Mouse (Mus musculus) midbrain, embryonic 14.5 days (tissue): Measurements from ENCODE around the gene Zdhhc18. TPM values are rescaled to one million over a fixed set of nuclear protein-coding genes. Genes with fewer than 3 reads are reported as not detected.

Experiments used
- ATAC-seq: fragments of 200-750 bp; cut with Nextera tagmentation; 2 replicates; pipeline ENCODE4 v1.8.0; 2017; ENCODE audit warnings: moderate number of reproducible peaks, moderate library complexity; ENCODE audit not compliant: low FRiP score, low TSS enrichment
- DNase-seq: peaks from one replicate; pipeline ENCODE4 v3.0.0-alpha.2; 2015
- H3K27ac ChIP-seq: fragments of 300-500 bp; sonication (generic); replicated peaks from 2 replicates; pipeline ENCODE4 v1.5.1; 2014; ENCODE audit warnings: mild to moderate bottlenecking, low read depth, low read length, moderate library complexity
- H3K27me3 ChIP-seq: fragments of 300-500 bp; sonication (generic); 2 replicates; pipeline ENCODE4 v1.6.1; 2014; ENCODE audit warnings: low read length, control low read depth, mixed read lengths; ENCODE audit not compliant: control insufficient read depth, insufficient read depth
- H3K36me3 ChIP-seq: fragments of 300-500 bp; sonication (generic); 2 replicates; pipeline ENCODE4 v1.6.1; 2014; ENCODE audit warnings: low read length, control low read depth; ENCODE audit not compliant: control insufficient read depth, insufficient read depth
- H3K4me1 ChIP-seq: fragments of 300-500 bp; sonication (generic); 2 replicates; pipeline ENCODE4 v1.6.1; 2014; ENCODE audit warnings: mild to moderate bottlenecking, antibody characterized with exemption, low read length, control low read depth; ENCODE audit not compliant: control insufficient read depth, insufficient read depth
- H3K4me2 ChIP-seq: fragments of 300-500 bp; sonication (generic); 2 replicates; pipeline ENCODE4 v1.6.1; 2014; ENCODE audit warnings: mild to moderate bottlenecking, low read length, moderate library complexity
- H3K4me3 ChIP-seq: fragments of 300-500 bp; sonication (generic); replicated peaks from 2 replicates; pipeline ENCODE4 v1.5.1; 2014; ENCODE audit warnings: low read depth, low read length
- H3K9ac ChIP-seq: fragments of 300-500 bp; sonication (generic); replicated peaks from 2 replicates; pipeline ENCODE4 v1.6.1; 2014; ENCODE audit warnings: mild to moderate bottlenecking, low read length, moderate library complexity
- H3K9me3 ChIP-seq: fragments of 300-500 bp; sonication (generic); 2 replicates; pipeline ENCODE4 v1.6.1; 2016; ENCODE audit warnings: low read length, control low read depth, mixed read lengths; ENCODE audit not compliant: control insufficient read depth
- WGBS: fragments of 180-500 bp; shearing (Covaris S2); extraction: QIAGEN DNeasy Blood & Tissue Kit; methylation state at CpG from one replicate; pipeline ENCODE4 v1.1.7; 2014; 5-methylcytosine and 5-hydroxymethylcytosine counted together
- polyA plus RNA-seq: library from polyadenylated mRNA; unstranded; fragments of >200 nt; fragmentation: Nextera tagmentation; extraction: Ambion mirVana; gene quantifications from 2 replicates; pipeline ENCODE4 v1.2.1, GENCODE M21; 2014

Zdhhc18 gene
- polyA plus RNA-seq, 1 experiment from 2014 or later: 3.8 TPM

- H3K4me3 ChIP-seq: peak overlapping the region; percentile 92
- H3K27me3 ChIP-seq: no peaks in the 10 kb centered on the region
- H3K4me1 ChIP-seq: peaks cover 7% of the 10 kb centered on the region
- peaks cover 17% of the 10 kb centered on the region for H3K36me3 ChIP-seq
- H3K27ac ChIP-seq: peak overlapping the region; percentile 82
- H3K9me3 ChIP-seq: no peaks in the 10 kb centered on the region
- ATAC-seq: peak; percentile 64; the same call in 1 of the 2 replicates
- H3K9ac ChIP-seq: peak overlapping the region; percentile 78
- no peak for DNase-seq
- peak overlapping the region; percentile 91 for H3K4me2 ChIP-seq
- WGBS: under 1% methylated on average over 41 of the region's 41 CpGs
Measured at GRCm38 (mm10) chr4:133574843-133575202, 75.1 kb downstream of the Zdhhc18 start.

- Histone ChIP-seq H3K4me3 (peak within 1 kb of the TSS; percentile 92), H3K36me3 (peaks cover 13% of the 10 kb centered on the region), H3K9ac (peak within 1 kb of the TSS; percentile 78), H3K9me3 (no peaks in the 10 kb centered on the region), H3K4me1 (peaks cover 7% of the 10 kb centered on the region), H3K27ac (peak within 1 kb of the TSS; percentile 82), H3K27me3 (no peaks in the 10 kb centered on the region), H3K4me2 (peak within 1 kb of the TSS; percentile 91)
- ATAC-seq: peak; percentile 91
- WGBS: 5% methylated on average over 44 of the region's 44 CpGs
- peak; percentile 97 for DNase-seq
Measured at GRCm38 (mm10) chr4:133574070-133574842, 75.7 kb downstream of the Zdhhc18 start, which contains the start of gene Gpatch3. Gene Gpatch3 (plus strand): TSS chr4:133574745.

GRCm38 (mm10) chr4:133570066-133570466 lies 79.9 kb downstream of the Zdhhc18 start:
- Histone ChIP-seq H3K4me1 (no peaks in the 10 kb centered on the region; the same call in 1 of the 2 replicates), H3K4me3 (no peak overlapping the region), H3K27me3 (no peaks in the 10 kb centered on the region), H3K9ac (no peak overlapping the region), H3K36me3 (no peaks in the 10 kb centered on the region), H3K27ac (no peak overlapping the region), H3K9me3 (no peaks in the 10 kb centered on the region), H3K4me2 (no peak overlapping the region)
- ATAC-seq: no peak
- no peak for DNase-seq
- 66% methylated on average over 10 of the region's 10 CpGs for WGBS

- Histone ChIP-seq H3K4me2 (no peak overlapping the region), H3K9me3 (no peaks in the 10 kb centered on the region), H3K4me1 (no peaks in the 10 kb centered on the region), H3K27me3 (no peaks in the 10 kb centered on the region), H3K4me3 (no peak overlapping the region), H3K27ac (no peak overlapping the region), H3K36me3 (no peaks in the 10 kb centered on the region), H3K9ac (no peak overlapping the region)
- ATAC-seq (no peak), DNase-seq (no peak)
- WGBS: 83% methylated on average over 10 of the region's 10 CpGs
Measured at GRCm38 (mm10) chr4:133569291-133570065, 80.5 kb downstream of the Zdhhc18 start.

GRCm38 (mm10) chr4:133567251-133567650 lies 82.7 kb downstream of the Zdhhc18 start:
- WGBS: 35% methylated on average over 8 of the region's 8 CpGs
- no peaks in the 10 kb centered on the region for H3K9me3 ChIP-seq
- no peak overlapping the region for H3K27ac ChIP-seq
- no peaks in the 10 kb centered on the region for H3K4me1 ChIP-seq
- no peak overlapping the region for H3K4me2 ChIP-seq
- no peak overlapping the region for H3K9ac ChIP-seq
- no peak for ATAC-seq
- H3K4me3 ChIP-seq: no peak overlapping the region
- H3K27me3 ChIP-seq: no peaks in the 10 kb centered on the region
- no peaks in the 10 kb centered on the region for H3K36me3 ChIP-seq
- DNase-seq: no peak

GRCm38 (mm10) chr4:133563123-133563571 lies 86.8 kb downstream of the Zdhhc18 start:
- Histone ChIP-seq H3K4me3 (no peak overlapping the region), H3K9me3 (no peaks in the 10 kb centered on the region), H3K27me3 (no peaks in the 10 kb centered on the region), H3K36me3 (no peaks in the 10 kb centered on the region), H3K4me1 (no peaks in the 10 kb centered on the region), H3K4me2 (no peak overlapping the region), H3K27ac (no peak overlapping the region), H3K9ac (no peak overlapping the region)
- ATAC-seq: no peak
- DNase-seq: peak; percentile 28
- WGBS: 73% methylated on average over 11 of the region's 11 CpGs

GRCm38 (mm10) chr4:133561622-133562021 lies 88.3 kb downstream of the Zdhhc18 start:
- WGBS: 72% methylated on average over 4 of the region's 4 CpGs
- DNase-seq (no peak), ATAC-seq (no peak)
- Histone ChIP-seq H3K36me3 (no peaks in the 10 kb centered on the region), H3K4me3 (no peak overlapping the region), H3K27ac (no peak overlapping the region), H3K27me3 (no peaks in the 10 kb centered on the region), H3K9ac (no peak overlapping the region), H3K9me3 (no peaks in the 10 kb centered on the region), H3K4me1 (no peaks in the 10 kb centered on the region), H3K4me2 (no peak overlapping the region)

- H3K9ac ChIP-seq: no peak overlapping the region
- no peak overlapping the region for H3K27ac ChIP-seq
- H3K36me3 ChIP-seq: no peaks in the 10 kb centered on the region
- no peaks in the 10 kb centered on the region for H3K27me3 ChIP-seq
- no peaks in the 10 kb centered on the region for H3K9me3 ChIP-seq
- no peak for ATAC-seq
- H3K4me1 ChIP-seq: no peaks in the 10 kb centered on the region
- WGBS: 76% methylated on average over 4 of the region's 4 CpGs
- H3K4me3 ChIP-seq: no peak overlapping the region
- DNase-seq: no peak
- no peak overlapping the region for H3K4me2 ChIP-seq
Measured at GRCm38 (mm10) chr4:133559846-133560245, 90.1 kb downstream of the Zdhhc18 start.
